Mouse (Mus musculus) embryonic facial prominence, embryonic 15.5 days (tissue): ENCODE results near the gene Dct. TPM values are rescaled to one million over a fixed set of nuclear protein-coding genes. Genes with fewer than 3 reads are reported as not detected.

Source experiments
- ATAC-seq: fragments of 200-750 bp; cut with Nextera tagmentation; 2 replicates; pipeline ENCODE4 v1.8.0; 2017; ENCODE audit warnings: low read depth, moderate TSS enrichment; ENCODE audit not compliant: insufficient number of reproducible peaks, low FRiP score, low TSS enrichment
- H3K27ac ChIP-seq: fragments of 300-500 bp; sonication (generic); replicated peaks from 2 replicates; pipeline ENCODE4 v1.5.1; 2015; ENCODE audit warnings: mild to moderate bottlenecking, inconsistent platforms
- H3K27me3 ChIP-seq: fragments of 300-500 bp; sonication (generic); 2 replicates; pipeline ENCODE4 v1.6.1; 2015; ENCODE audit warnings: inconsistent platforms
- H3K36me3 ChIP-seq: fragments of 300-500 bp; sonication (generic); 2 replicates; pipeline ENCODE4 v1.6.1; 2015; ENCODE audit warnings: mild to moderate bottlenecking, inconsistent platforms
- H3K4me1 ChIP-seq: fragments of 300-500 bp; sonication (generic); 2 replicates; pipeline ENCODE4 v1.6.1; 2015; ENCODE audit warnings: inconsistent platforms
- H3K4me2 ChIP-seq: fragments of 300-500 bp; sonication (generic); replicated peaks from 2 replicates; pipeline ENCODE4 v1.6.1; 2015; ENCODE audit warnings: mild to moderate bottlenecking, inconsistent platforms
- H3K4me3 ChIP-seq: fragments of 300-500 bp; sonication (generic); replicated peaks from 2 replicates; pipeline ENCODE4 v1.5.1; 2015; ENCODE audit warnings: mild to moderate bottlenecking, inconsistent platforms
- H3K9ac ChIP-seq: fragments of 300-500 bp; sonication (generic); 2 replicates; pipeline ENCODE4 v1.6.1; 2015; ENCODE audit warnings: inconsistent platforms
- H3K9me3 ChIP-seq: fragments of 300-500 bp; sonication (generic); replicated peaks from 2 replicates; pipeline ENCODE4 v1.6.1; 2016; ENCODE audit warnings: inconsistent platforms
- WGBS: fragments of 180-500 bp; shearing (Covaris S2); methylation state at CpG from one replicate; pipeline ENCODE4 v1.1.7; 2015; 5-methylcytosine and 5-hydroxymethylcytosine counted together
- polyA plus RNA-seq: library from polyadenylated mRNA; unstranded; fragments of >200 nt; fragmentation: Nextera tagmentation; extraction: Ambion mirVana; gene quantifications from 2 replicates; pipeline ENCODE4 v1.2.1, GENCODE M21; 2015

Gene Dct
- polyA plus RNA-seq, 1 experiment from 2014 or later, result 26.0 TPM

- Histone ChIP-seq H3K27me3 (no peaks in the 10 kb centered on the region), H3K4me2 (no peak overlapping the region), H3K27ac (no peak overlapping the region), H3K4me1 (no peaks in the 10 kb centered on the region), H3K9me3 (no peaks in the 10 kb centered on the region), H3K4me3 (no peak overlapping the region), H3K36me3 (no peaks in the 10 kb centered on the region), H3K9ac (no peak overlapping the region)
- no peak for ATAC-seq
- WGBS, result 83% methylated on average over 7 of the region's 7 CpGs
These were observed 11.3 kb downstream of the Dct start for GRCm38 (mm10) chr14:118040550-118041250.

GRCm38 (mm10) chr14:118039074-118039473, 13.0 kb downstream of the Dct start:
- WGBS, result 59% methylated on average over 3 of the region's 3 CpGs
- Histone ChIP-seq H3K27ac (no peak overlapping the region), H3K27me3 (no peaks in the 10 kb centered on the region), H3K9me3 (no peaks in the 10 kb centered on the region), H3K4me1 (no peaks in the 10 kb centered on the region), H3K4me2 (no peak overlapping the region), H3K36me3 (no peaks in the 10 kb centered on the region), H3K9ac (no peak overlapping the region), H3K4me3 (no peak overlapping the region)
- ATAC-seq, result no peak

- H3K4me3 ChIP-seq, result no peak overlapping the region
- peaks cover 14% of the 10 kb centered on the region for H3K9me3 ChIP-seq
- 90% methylated on average over 3 of the region's 3 CpGs for WGBS
These were observed 24.5 kb downstream of the Dct start for GRCm38 (mm10) chr14:118027564-118027963.

GRCm38 (mm10) chr14:118021867-118022543, 30.0 kb downstream of the Dct start:
- Histone ChIP-seq H3K4me1 (no peaks in the 10 kb centered on the region), H3K36me3 (no peaks in the 10 kb centered on the region), H3K9me3 (no peaks in the 10 kb centered on the region), H3K4me2 (no peak overlapping the region), H3K9ac (no peak overlapping the region), H3K4me3 (no peak overlapping the region), H3K27me3 (no peaks in the 10 kb centered on the region), H3K27ac (no peak overlapping the region)
- no peak for ATAC-seq
- WGBS, result 77% methylated on average over 10 of the region's 10 CpGs

More at GRCm38 (mm10) chr14:118027564-118027963, 24.5 kb downstream of the Dct start:
- no peak overlapping the region for H3K9ac ChIP-seq
- H3K4me1 ChIP-seq, result no peaks in the 10 kb centered on the region
- no peak overlapping the region for H3K27ac ChIP-seq
- no peak overlapping the region for H3K4me2 ChIP-seq
- ATAC-seq, result no peak
- no peaks in the 10 kb centered on the region for H3K36me3 ChIP-seq
- no peaks in the 10 kb centered on the region for H3K27me3 ChIP-seq

- no peak for ATAC-seq
- no peak overlapping the region for H3K27ac ChIP-seq
- H3K9ac ChIP-seq, result no peak overlapping the region
- no peaks in the 10 kb centered on the region for H3K4me1 ChIP-seq
- WGBS, result 82% methylated on average over 5 of the region's 5 CpGs
- no peaks in the 10 kb centered on the region for H3K36me3 ChIP-seq
- H3K27me3 ChIP-seq, result no peaks in the 10 kb centered on the region
- H3K4me2 ChIP-seq, result no peak overlapping the region
- H3K4me3 ChIP-seq, result no peak overlapping the region
- H3K9me3 ChIP-seq, result no peaks in the 10 kb centered on the region
These were observed 32.7 kb downstream of the Dct start for GRCm38 (mm10) chr14:118019314-118019713.

- no peak overlapping the region for H3K4me3 ChIP-seq
- WGBS, result 65% methylated on average over 8 of the region's 8 CpGs
- ATAC-seq, result no peak
These were observed 38.8 kb downstream of the Dct start for GRCm38 (mm10) chr14:118013237-118013636.

GRCm38 (mm10) chr14:118009541-118009940, 42.5 kb downstream of the Dct start:
- WGBS, result 58% methylated on average over 9 of the region's 9 CpGs
- ATAC-seq, result no peak
- Histone ChIP-seq H3K27me3 (0 out of 2 replicates have a peak, but pooled peaks cover 2% of the 10 kb centered on the region), H3K9ac (no peak overlapping the region), H3K27ac (no peak overlapping the region), H3K9me3 (no peaks in the 10 kb centered on the region), H3K4me1 (no peaks in the 10 kb centered on the region), H3K4me2 (no peak overlapping the region), H3K36me3 (no peaks in the 10 kb centered on the region), H3K4me3 (no peak overlapping the region)

More at GRCm38 (mm10) chr14:118013237-118013636, 38.8 kb downstream of the Dct start:
- H3K9ac ChIP-seq, result no peak overlapping the region
- H3K4me1 ChIP-seq, result no peaks in the 10 kb centered on the region
- H3K27ac ChIP-seq, result no peak overlapping the region
- H3K9me3 ChIP-seq, result no peaks in the 10 kb centered on the region
- H3K36me3 ChIP-seq, result no peaks in the 10 kb centered on the region
- H3K4me2 ChIP-seq, result no peak overlapping the region
- H3K27me3 ChIP-seq, result 0 out of 2 replicates have a peak, but pooled peaks cover 2% of the 10 kb centered on the region

- Histone ChIP-seq H3K4me2 (no peak overlapping the region), H3K27me3 (peaks cover 15% of the 10 kb centered on the region; the same call in 1 of the 2 replicates), H3K4me1 (peaks cover 7% of the 10 kb centered on the region; the same call in 1 of the 2 replicates), H3K9ac (no peak overlapping the region), H3K27ac (no peak overlapping the region), H3K36me3 (no peaks in the 10 kb centered on the region), H3K9me3 (no peaks in the 10 kb centered on the region), H3K4me3 (no peak overlapping the region)
- 15% methylated on average over 5 of the region's 5 CpGs for WGBS
- peak; percentile 47; the same call in 1 of the 2 replicates for ATAC-seq
These were observed 46.3 kb downstream of the Dct start for GRCm38 (mm10) chr14:118005697-118006096.

- no peaks in the 10 kb centered on the region for H3K36me3 ChIP-seq
- no peak overlapping the region for H3K9ac ChIP-seq
- H3K4me2 ChIP-seq, result no peak overlapping the region
- no peak overlapping the region for H3K27ac ChIP-seq
- no peaks in the 10 kb centered on the region for H3K9me3 ChIP-seq
- no peak overlapping the region for H3K4me3 ChIP-seq
- H3K27me3 ChIP-seq, result peaks cover 18% of the 10 kb centered on the region
- 89% methylated on average over 10 of the region's 10 CpGs for WGBS
- H3K4me1 ChIP-seq, result peaks cover 7% of the 10 kb centered on the region; the same call in 1 of the 2 replicates
- no peak for ATAC-seq
These were observed 47.6 kb downstream of the Dct start for GRCm38 (mm10) chr14:118004434-118004833.

- no peak overlapping the region for H3K4me2 ChIP-seq
- H3K9me3 ChIP-seq, result no peaks in the 10 kb centered on the region
- WGBS, result 88% methylated on average over 6 of the region's 6 CpGs
- no peaks in the 10 kb centered on the region for H3K4me1 ChIP-seq
- no peak for ATAC-seq
- no peak overlapping the region for H3K4me3 ChIP-seq
- no peaks in the 10 kb centered on the region for H3K27me3 ChIP-seq
- no peak overlapping the region for H3K27ac ChIP-seq
- no peaks in the 10 kb centered on the region for H3K36me3 ChIP-seq
- H3K9ac ChIP-seq, result no peak overlapping the region
These were observed 58.2 kb downstream of the Dct start for GRCm38 (mm10) chr14:117993845-117994244.

GRCm38 (mm10) chr14:117992600-117993256, 59.3 kb downstream of the Dct start:
- 73% methylated on average over 8 of the region's 8 CpGs for WGBS
- ATAC-seq, result no peak
- H3K27ac ChIP-seq, result no peak overlapping the region
- H3K36me3 ChIP-seq, result no peaks in the 10 kb centered on the region
- H3K4me3 ChIP-seq, result no peak overlapping the region
- H3K27me3 ChIP-seq, result no peaks in the 10 kb centered on the region
- H3K9me3 ChIP-seq, result no peaks in the 10 kb centered on the region
- H3K9ac ChIP-seq, result no peak overlapping the region
- no peaks in the 10 kb centered on the region for H3K4me1 ChIP-seq
- no peak overlapping the region for H3K4me2 ChIP-seq
